In the genomic region with DNA sequence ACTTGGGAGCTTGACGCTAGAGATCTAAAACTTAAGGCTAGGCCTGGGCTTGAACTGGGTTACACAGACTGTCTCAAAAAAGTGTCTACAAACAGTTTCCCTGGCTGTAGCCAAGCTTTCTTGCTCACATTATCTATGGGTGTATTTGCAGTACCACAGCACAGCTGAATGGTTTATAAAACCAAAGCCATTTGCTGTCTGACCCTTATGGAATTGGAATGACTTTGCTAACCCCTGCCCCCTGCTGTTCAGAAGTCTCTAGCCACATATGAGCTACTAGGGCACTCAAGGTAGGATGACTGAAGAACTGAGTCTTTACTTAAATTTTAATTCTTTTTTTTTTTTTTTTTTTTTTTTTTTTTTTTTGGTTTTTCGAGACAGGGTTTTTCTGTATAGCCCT, we compare ENCODE assay signal across 9 mouse cellular contexts. TPM values are rescaled to one million over a fixed set of nuclear protein-coding genes. Genes with fewer than 3 reads are reported as not detected.
DNase-seq lines count a peak whose midpoint lies in the region; ATAC-seq and TF ChIP-seq lines count a peak whose summit lies in the region.
"Had no signal": no experiment of that assay in that cellular context is flagged by ENCODE, and none has a peak within 500 bp of the region (broad histone marks: within the 10 kb centered on the region; RNA-seq: fewer than 3 reads in every experiment).

No protein-coding gene starts in this region.

- peak; percentile 75 for DNase-seq in midbrain, embryonic 14.5 days
- peak; percentile 76 for DNase-seq in adrenal gland, postnatal 10 days
- DNase-seq in heart, embryonic 10.5 days (ENCODE audit: low spot score), result peak; percentile 82
- DNase-seq in lung, embryonic 14.5 days, result peak; percentile 84
- DNase-seq in yolk sac, embryonic 10.5 days (ENCODE audit: low spot score), result peak; percentile 52
- no peak for DNase-seq in right cerebral cortex, adult 18-20 months
- DNase-seq in cerebellum, adult 11 months, result no peak

- no peak for ATAC-seq in midbrain, embryonic 14.5 days (ENCODE audit: low FRiP score, low TSS enrichment)
- no peak for ATAC-seq in midbrain, embryonic 13.5 days
- ATAC-seq in lung, embryonic 14.5 days (ENCODE audit: insufficient read depth), result no peak

- peaks cover 21% of the 10 kb centered on the region for H3K4me1 ChIP-seq in midbrain, embryonic 14.5 days (ENCODE audit: control insufficient read depth, insufficient read depth, low read length)
- H3K4me1 ChIP-seq in midbrain, embryonic 13.5 days (replicated peaks), result peaks cover 56% of the 10 kb centered on the region
- peaks cover 32% of the 10 kb centered on the region for H3K4me1 ChIP-seq in heart, embryonic 10.5 days
- peaks cover 11% of the 10 kb centered on the region for H3K4me1 ChIP-seq in lung, embryonic 14.5 days (ENCODE audit: insufficient read depth)

- no peaks in the 10 kb centered on the region for H3K36me3 ChIP-seq in midbrain, embryonic 14.5 days (ENCODE audit: control insufficient read depth, insufficient read depth, low read length)
- H3K36me3 ChIP-seq in midbrain, embryonic 13.5 days, result no peaks in the 10 kb centered on the region
- H3K36me3 ChIP-seq in heart, embryonic 10.5 days, result no peaks in the 10 kb centered on the region
- H3K36me3 ChIP-seq in lung, embryonic 14.5 days (ENCODE audit: insufficient read depth), result peaks cover 7% of the 10 kb centered on the region; the same call in 1 of the 2 replicates
- H3K36me3 ChIP-seq: neural tube, embryonic 12.5 days had no signal

- peak; percentile 64 for TF ChIP-seq CTCF in lung, embryonic 14.5 days (IDR thresholded peaks at IDR 0.05; ENCODE audit: low read depth)

- no peak overlapping the region for H3K4me3 ChIP-seq in midbrain, embryonic 14.5 days (replicated peaks; ENCODE audit: low read depth, low read length)
- no peak overlapping the region for H3K4me3 ChIP-seq in midbrain, embryonic 13.5 days (replicated peaks)
- H3K4me3 ChIP-seq in heart, embryonic 10.5 days, result no peak overlapping the region
- H3K4me3 ChIP-seq in lung, embryonic 14.5 days (ENCODE audit: low read depth, low read length), result no peak overlapping the region
- H3K4me3 ChIP-seq: neural tube, embryonic 12.5 days had no signal

- no peak overlapping the region for H3K9ac ChIP-seq in midbrain, embryonic 14.5 days (replicated peaks; ENCODE audit: low read length)
- H3K9ac ChIP-seq in midbrain, embryonic 13.5 days (replicated peaks), result no peak overlapping the region
- H3K9ac ChIP-seq in lung, embryonic 14.5 days, result no peak overlapping the region
- H3K9ac ChIP-seq: neural tube, embryonic 12.5 days had no signal

- 93% methylated on average over 1 of the region's 2 CpGs for WGBS in midbrain, embryonic 14.5 days
- 90% methylated on average over 2 of the region's 2 CpGs for WGBS in midbrain, embryonic 13.5 days
- WGBS in heart, embryonic 10.5 days, result 63% methylated on average over 2 of the region's 2 CpGs
- 90% methylated on average over 1 of the region's 2 CpGs for WGBS in lung, embryonic 14.5 days

- H3K9me3 ChIP-seq in midbrain, embryonic 14.5 days (ENCODE audit: control insufficient read depth, low read length), result no peaks in the 10 kb centered on the region
- no peaks in the 10 kb centered on the region for H3K9me3 ChIP-seq in midbrain, embryonic 13.5 days
- H3K9me3 ChIP-seq in heart, embryonic 10.5 days, result no peaks in the 10 kb centered on the region
- no peaks in the 10 kb centered on the region for H3K9me3 ChIP-seq in lung, embryonic 14.5 days (ENCODE audit: low read depth, low read length)
- H3K9me3 ChIP-seq: neural tube, embryonic 12.5 days had no signal

- no peak overlapping the region for H3K4me2 ChIP-seq in midbrain, embryonic 14.5 days (ENCODE audit: low read length)
- H3K4me2 ChIP-seq in midbrain, embryonic 13.5 days (replicated peaks), result no peak overlapping the region
- no peak overlapping the region for H3K4me2 ChIP-seq in lung, embryonic 14.5 days

- no peak overlapping the region for H3K27ac ChIP-seq in midbrain, embryonic 14.5 days (replicated peaks; ENCODE audit: low read depth, low read length)
- H3K27ac ChIP-seq in midbrain, embryonic 13.5 days, result no peak overlapping the region
- no peak overlapping the region for H3K27ac ChIP-seq in heart, embryonic 10.5 days
- H3K27ac ChIP-seq in lung, embryonic 14.5 days (ENCODE audit: low read depth), result no peak overlapping the region
- H3K27ac ChIP-seq: neural tube, embryonic 12.5 days had no signal

- no peaks in the 10 kb centered on the region; the same call in 1 of the 2 replicates for H3K27me3 ChIP-seq in midbrain, embryonic 14.5 days (ENCODE audit: control insufficient read depth, insufficient read depth, low read length)
- 0 out of 2 replicates have a peak, but pooled peaks cover 6% of the 10 kb centered on the region for H3K27me3 ChIP-seq in midbrain, embryonic 13.5 days
- H3K27me3 ChIP-seq in heart, embryonic 10.5 days (ENCODE audit: insufficient read depth, poor library complexity, severe bottlenecking), result no peaks in the 10 kb centered on the region
- H3K27me3 ChIP-seq in lung, embryonic 14.5 days (ENCODE audit: insufficient read depth, low read length), result no peaks in the 10 kb centered on the region
- H3K27me3 ChIP-seq: neural tube, embryonic 12.5 days had no signal

RNA-seq across cellular contexts. Expression of a gene that starts 2.0 kb away (rescaled TPM):
- polyA plus RNA-seq in midbrain, embryonic 14.5 days (2014; fragmentation: Nextera tagmentation; extraction: Ambion mirVana), result 9.2 and 10.2 TPM in 2 replicates
- 9.9 and 10.5 TPM in 2 replicates for polyA plus RNA-seq in midbrain, embryonic 13.5 days (2015; fragmentation: Nextera tagmentation; extraction: Ambion mirVana)
- total RNA-seq in adrenal gland, postnatal 10 days (2021), result 10 to 100 TPM; 30.4 to 36.1 TPM
- polyA plus RNA-seq in heart, embryonic 10.5 days (2016; fragmentation: Nextera tagmentation; extraction: Ambion mirVana), result 5.8 and 7.7 TPM in 2 replicates
- polyA plus RNA-seq in lung, embryonic 14.5 days (2014; fragmentation: Nextera tagmentation; extraction: Ambion mirVana), result 7.4 and 7.6 TPM in 2 replicates

Comparison
In these comparisons a context has a peak if more than half of its experiments do, and no peak if none do; other contexts are left out.
1. DNase-seq: peak in midbrain, embryonic 14.5 days (single experiment), adrenal gland, postnatal 10 days (single experiment), heart, embryonic 10.5 days (single experiment), lung, embryonic 14.5 days (single experiment) and yolk sac, embryonic 10.5 days (single experiment); none in right cerebral cortex, adult 18-20 months (single experiment) and cerebellum, adult 11 months (single experiment).